Mouse (Mus musculus): Measurements from ENCODE around the gene Map3k9. TPM values are rescaled to one million over a fixed set of nuclear protein-coding genes. Genes with fewer than 3 reads are reported as not detected.

Map3k9 gene
- total RNA-seq, 2 experiments from 2014 or later, result 0.26 to 0.45 TPM

DNA sequence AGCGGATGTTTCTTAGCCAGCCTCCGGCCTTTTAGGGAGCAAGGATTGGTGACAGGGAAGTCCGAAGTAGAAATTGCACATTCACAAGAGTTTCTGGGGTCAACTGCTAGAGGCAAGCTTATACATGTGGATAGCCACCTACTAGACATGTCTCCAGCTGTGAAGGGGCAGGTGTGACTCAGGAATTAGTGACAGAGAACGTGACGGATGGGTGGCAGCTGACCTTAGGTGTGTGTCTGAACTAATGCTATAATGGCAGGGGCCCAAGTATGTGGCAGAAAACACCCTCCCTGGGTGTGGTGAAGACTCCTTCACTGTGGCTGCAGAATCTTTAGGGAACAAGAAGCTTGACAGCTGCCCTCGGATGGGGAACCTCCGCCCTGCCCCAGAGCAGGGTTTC lies 57.6 kb downstream of the Map3k9 start:
- intact Hi-C loops (cut with DNase I), result no loop called here
- DNase-seq, result no peak

DNA sequence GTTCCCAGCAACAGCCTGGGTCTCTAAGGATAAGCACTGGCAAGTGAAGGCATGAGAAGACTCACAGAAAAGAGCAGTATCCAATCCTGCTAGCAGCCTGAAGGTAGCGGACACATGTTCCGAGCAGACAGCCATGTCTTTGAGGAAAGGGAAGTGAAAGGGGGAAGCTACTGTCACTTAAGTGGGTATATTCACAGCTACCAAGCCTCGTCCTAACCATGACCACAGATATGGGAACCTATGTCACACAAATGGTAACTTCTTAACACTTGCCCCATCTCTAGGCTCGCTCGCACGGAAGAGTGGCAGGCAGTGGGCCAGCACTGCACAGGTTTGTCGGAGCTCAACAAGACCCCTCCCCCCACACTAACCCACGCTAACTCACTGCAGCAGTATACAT lies 61.3 kb downstream of the Map3k9 start:
- intact Hi-C loops (cut with DNase I), result no loop called here
- DNase-seq, result no peak

DNA sequence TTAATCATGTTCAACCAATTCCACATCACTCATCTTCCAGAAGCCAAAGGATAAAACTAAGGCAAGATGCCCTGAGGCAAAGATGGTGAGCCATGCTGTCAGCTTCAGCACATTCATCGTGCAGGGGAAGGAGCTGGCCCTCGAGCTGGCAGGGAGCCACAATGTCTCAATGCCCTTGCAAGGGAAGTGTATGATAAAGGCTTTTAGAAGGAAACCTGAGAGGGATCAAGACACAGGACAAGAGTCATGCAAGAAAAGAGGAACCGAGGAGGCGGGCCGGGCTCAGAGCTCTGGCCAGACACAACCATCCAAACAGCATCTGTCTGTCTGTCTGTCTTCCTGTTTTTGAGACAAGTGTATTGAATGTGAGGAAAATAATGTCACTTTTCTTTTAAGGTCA lies 61.8 kb downstream of the Map3k9 start:
- intact Hi-C loops (cut with DNase I), result no loop called here
- DNase-seq, result peak; percentile 12 to 31

DNA sequence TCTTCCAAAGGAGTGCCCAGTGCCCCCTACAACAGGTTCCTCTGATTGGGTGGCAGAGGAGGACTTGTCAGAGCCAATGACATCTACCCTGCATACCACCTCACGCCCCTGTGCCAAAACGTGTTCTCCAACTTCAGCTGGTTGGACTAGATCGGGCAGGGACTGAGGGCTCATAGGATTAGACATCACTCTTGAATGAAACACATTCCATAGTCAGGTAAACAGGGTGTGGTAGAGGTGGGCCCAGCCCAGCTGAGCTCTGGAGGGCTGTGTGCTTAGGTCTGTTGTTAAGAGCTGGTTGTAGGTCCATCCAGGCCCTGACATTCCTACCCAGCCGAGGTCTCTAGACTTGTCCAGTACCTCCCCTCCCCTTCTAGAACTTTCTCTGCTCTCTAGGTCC lies 68.4 kb downstream of the Map3k9 start:
- intact Hi-C loops (cut with DNase I), result no loop called here
- no peak for DNase-seq

DNA sequence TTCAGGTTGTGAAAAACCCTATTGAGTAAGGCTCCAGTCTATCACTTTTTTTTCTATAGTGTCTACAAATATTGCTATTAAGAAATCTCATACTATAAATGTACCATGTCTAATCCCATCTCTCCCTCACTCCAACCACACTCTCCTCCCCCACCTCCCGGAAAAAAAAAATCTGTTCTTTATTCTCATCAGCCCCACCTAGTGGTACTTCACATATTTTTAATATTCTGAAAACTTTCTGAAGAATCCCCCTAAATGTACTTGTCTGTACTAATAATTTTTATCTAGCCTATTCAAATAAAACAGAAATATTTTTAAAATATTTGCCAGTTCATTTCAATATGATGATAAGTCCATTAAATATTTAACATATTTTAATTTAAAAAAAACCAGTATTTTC lies 78.1 kb downstream of the Map3k9 start:
- DNase-seq, result peak in 1 of 2 experiments; percentile 22
- intact Hi-C loops (cut with DNase I), result loop anchor here (1.0 kb wide), 1 partner anchor 84 kb away; no protein-coding TSS in a partner anchor

DNA sequence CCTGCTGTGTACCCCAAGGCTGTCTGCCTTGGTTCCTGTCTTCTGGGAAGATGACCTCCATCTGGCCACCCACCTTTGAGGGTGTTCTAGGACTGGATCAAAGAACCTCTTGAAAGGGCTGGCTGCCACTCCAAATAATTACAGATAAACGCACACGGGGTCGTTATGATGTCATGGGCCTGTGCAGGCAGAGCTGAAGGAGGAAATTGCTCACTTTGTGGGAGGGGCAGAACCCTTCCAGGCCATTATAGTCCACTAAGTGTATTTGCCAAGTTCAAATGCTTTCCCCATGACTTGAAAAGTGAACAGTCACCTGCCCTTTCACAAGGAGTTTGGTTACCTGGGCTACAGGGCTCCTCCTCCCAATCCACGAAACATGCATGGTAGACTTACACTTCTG lies 83.0 kb downstream of the Map3k9 start:
- no peak for DNase-seq
- intact Hi-C loops (cut with DNase I), result no loop called here

DNA sequence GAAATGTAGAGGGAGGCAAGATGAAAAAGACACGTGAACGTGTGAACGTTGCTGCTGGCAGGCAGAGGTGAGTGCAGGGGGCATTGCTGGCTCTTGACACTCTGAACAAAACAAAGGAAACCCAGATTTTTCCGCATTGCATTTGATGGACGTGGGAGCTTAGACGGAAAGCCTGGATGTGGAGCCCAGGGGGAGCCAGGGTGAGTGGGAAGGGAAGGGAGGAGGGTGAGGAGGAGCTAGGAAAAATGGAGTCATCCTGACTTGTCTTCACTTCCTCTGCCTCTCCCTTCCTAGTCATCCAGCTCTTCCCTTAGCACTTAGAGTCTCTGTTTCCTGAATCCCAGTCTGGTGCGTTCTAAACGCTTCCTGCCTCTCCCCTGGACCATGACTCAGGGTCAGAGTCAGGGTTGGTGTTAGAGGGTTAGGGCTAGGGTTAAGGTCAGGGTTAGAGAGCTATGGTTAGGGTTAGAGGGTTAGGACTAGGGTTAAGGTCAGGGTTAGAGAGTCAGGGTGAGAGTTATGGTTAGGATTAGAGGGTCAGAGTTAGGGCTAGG lies 89.7 kb downstream of the Map3k9 start:
- DNase-seq, result peak; percentile 29 to 43

DNA sequence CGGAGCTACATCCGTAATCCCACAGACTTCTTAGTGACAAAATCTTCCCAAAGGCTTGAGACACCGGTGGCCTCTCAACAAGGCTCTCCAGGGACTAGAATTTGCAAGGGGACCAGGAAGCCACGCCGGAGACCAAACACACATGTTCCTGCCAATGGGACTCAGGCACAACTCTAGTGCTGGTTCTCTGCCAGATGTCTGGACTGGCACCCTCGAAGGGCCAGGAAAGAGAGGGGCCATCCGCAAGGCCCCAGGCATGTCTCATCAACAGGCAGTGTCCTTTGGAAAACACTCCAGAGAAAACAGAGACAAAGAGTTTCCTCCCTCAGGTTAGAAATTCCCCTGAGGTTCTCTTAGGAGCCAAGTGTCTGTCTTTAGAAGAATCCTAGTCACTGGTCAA lies 90.2 kb downstream of the Map3k9 start:
- peak; percentile 16 to 40 for DNase-seq

More for the DNA sequence above, 89.7 kb downstream of the Map3k9 start:
- intact Hi-C loops (cut with DNase I), result no loop called here

DNA sequence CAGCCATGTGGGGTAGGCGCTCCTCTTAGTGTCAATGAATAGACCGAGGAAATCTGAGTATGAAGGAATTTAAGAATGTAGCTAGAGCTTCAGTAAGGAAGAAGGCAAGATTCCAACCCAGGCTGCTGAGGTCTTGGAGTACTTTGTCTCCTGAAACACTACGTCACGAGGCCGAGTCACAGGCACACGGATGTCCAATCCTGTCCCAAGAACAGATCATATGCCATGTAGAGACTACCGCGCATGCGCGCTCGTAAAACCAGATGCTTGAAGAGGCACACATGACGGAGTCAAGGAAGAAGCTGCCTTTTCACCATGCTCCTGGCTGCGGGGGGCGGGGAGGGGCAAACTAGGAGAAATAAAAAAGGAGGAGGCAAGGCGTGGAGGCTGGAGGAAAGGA lies 90.9 kb downstream of the Map3k9 start:
- DNase-seq, result no peak
- intact Hi-C loops (cut with DNase I), result no loop called here

More for the DNA sequence above, 90.2 kb downstream of the Map3k9 start:
- intact Hi-C loops (cut with DNase I), result no loop called here

DNA sequence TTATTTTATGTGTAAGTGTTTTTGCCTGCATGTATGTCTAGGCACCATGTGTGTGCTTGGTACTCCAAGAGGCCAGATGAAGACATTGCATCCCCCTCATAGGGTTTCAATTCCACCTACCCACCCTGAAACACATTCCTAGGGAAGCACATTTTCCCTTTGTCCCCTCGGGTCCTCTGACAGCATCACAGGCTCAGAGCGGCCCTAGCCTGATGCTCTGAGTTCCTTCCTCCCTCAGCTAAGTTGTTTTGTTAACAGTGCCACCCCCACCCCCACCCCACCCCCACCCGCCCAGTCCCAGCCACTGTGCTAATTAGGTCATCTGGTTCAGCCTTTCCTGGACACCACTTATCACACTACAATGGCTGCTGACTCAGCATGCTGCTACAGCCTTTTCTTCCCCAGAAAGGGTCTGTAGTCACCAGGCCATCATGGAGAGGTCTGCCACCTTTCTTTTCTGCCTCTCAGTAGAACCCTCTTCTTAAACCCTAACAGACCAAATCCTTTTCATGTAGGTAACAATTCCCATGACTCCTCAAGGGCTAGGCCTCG lies 91.4 kb downstream of the Map3k9 start:
- intact Hi-C loops (cut with DNase I), result loop anchor here (5.0 kb wide), 1 partner anchor 57 kb away; the partner anchor contains the start of gene Ttc9
- DNase-seq, result peak in 1 of 2 experiments; percentile 19

DNA sequence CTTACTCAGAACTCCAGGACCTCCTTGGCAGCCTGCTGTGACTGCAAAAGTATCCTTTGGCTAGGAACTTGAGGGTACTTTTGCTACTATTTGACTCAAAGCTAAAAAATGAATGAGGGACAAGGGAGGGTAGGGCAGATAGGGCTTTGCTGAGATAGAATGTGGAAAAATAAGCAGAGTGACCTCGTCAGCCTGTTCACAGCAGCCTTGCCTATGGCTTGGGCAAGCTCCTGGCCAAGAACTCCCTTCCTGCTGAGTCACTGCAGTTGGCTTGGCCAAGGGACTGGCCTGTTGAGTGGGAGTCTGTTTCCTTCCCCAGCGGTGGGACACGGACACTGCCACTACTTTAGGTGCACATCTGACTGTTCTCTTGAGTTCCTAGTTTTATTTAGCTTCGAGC lies 92.4 kb downstream of the Map3k9 start:
- intact Hi-C loops (cut with DNase I), result loop anchor here (5.0 kb wide), 1 partner anchor 56 kb away; the partner anchor contains the start of gene Ttc9
- peak; percentile 48 to 54 for DNase-seq

DNA sequence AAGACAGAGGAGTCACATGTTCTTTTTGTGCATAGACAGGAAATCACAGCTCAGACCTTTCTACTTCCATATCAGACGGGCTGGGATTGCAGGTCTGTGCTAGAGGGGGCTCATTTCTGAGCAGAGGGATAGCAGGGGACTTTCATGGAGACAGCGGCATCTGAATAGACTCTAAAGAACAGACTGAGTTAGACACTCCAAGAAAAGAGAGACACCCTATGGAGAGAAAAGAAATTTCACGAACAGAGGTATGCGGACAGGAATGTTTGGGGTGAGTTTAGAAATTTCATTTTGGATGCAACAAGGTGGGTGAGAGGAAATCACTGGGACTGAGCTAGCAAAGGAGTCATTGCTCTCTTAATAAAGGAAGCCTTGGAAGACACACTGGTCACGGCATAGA lies 93.1 kb downstream of the Map3k9 start:
- DNase-seq, result no peak
- intact Hi-C loops (cut with DNase I), result loop anchor here (5.0 kb wide), 1 partner anchor 56 kb away; the partner anchor contains the start of gene Ttc9

DNA sequence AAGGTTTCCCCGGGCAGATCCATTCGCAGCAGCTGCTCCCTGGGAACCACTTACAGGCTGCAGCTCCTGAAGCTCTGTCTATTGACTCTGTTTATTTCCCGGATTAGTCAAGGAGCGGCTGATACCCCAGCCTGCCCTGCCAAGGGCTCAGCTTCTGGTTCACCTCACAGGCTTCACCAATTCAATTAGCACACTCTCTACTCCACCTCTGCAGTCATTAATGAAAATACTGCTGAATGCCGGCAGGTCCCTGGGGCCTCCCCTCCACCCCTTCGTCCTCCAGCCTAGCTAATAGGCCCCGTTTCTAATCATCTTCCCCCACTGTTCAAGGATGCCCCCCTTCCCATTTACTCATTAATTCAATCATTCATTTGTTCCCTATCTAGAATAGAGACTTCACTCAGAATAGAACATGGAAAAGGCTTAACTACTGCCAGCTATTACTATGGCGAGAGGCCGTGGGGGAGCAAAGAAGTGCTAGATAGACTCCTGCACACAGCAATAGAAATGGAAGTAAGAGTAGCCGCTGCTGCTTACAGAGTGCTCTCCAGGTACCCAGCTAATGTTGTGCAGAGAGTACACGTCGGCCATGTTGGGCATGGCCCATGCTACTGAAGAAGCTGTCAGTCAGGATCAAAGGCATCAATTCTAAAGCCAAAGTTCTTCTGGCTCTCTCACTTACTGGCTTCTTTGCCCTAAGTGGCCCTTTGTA lies 94.4 kb downstream of the Map3k9 start:
- intact Hi-C loops (cut with DNase I), result loop anchor here (5.0 kb wide), 1 partner anchor 54 kb away; the partner anchor contains the start of gene Ttc9
- DNase-seq, result no peak

DNA sequence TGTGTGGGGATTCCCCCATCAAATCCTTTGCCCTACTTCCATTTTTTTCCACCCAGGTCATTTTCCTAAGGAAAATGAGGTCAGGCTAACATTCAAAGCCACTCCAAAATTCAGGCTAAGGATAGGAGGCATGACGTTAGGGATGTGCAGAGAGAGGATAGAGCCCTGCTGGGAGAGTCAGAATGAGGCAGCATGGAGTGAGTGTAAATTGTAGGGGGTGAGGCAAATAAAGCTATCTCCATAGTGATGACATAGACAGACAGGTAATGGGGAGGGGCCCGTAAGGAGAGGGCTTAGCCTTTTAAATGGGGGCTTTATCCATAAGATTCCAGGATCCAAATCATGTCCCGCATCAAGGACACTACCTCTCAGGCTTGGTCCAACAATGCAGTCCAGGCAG lies 95.0 kb downstream of the Map3k9 start:
- intact Hi-C loops (cut with DNase I), result loop anchor here (5.0 kb wide), 1 partner anchor 54 kb away; the partner anchor contains the start of gene Ttc9

DNA sequence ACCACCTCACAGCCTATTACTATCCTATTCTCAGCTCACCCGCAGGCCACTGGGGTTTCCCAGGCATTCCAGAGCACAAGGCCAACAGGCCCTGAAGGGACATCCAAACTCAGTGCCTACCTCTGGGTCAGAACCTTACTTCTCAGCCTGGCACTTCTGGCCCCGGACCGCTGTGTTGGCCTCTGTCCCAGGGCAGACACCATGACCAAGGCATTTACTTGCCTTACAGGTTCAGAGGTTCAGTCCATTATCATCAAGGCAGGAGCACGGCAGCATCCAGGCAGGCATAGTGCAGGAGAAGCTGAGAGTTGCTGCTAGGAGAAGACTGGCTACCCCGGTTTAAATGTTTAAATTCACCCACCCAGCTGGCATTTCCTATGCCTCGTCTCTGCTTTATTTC lies 96.9 kb downstream of the Map3k9 start:
- intact Hi-C loops (cut with DNase I), result no loop called here
- DNase-seq, result no peak

More for the DNA sequence above, 95.0 kb downstream of the Map3k9 start:
- no peak for DNase-seq

DNA sequence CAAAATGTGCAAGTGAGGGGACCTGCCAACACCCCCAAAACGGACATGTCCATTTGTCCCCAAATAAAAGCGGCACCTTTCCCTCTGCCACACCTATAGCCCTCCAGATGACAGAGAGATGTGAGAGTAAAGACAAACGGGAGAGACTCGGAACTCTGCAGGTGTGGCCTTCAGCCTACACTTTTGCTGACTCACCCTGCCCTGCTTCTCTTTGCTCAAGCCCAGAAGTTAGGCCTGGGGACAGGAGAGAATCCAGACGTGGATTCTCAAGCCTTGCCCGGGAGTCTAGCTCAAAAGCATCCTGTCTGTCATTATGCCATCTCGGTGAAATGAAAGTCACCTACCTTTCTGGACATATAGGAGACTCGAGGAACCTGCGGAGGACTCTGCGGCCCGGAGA lies 97.6 kb downstream of the Map3k9 start:
- DNase-seq, result no peak

DNA sequence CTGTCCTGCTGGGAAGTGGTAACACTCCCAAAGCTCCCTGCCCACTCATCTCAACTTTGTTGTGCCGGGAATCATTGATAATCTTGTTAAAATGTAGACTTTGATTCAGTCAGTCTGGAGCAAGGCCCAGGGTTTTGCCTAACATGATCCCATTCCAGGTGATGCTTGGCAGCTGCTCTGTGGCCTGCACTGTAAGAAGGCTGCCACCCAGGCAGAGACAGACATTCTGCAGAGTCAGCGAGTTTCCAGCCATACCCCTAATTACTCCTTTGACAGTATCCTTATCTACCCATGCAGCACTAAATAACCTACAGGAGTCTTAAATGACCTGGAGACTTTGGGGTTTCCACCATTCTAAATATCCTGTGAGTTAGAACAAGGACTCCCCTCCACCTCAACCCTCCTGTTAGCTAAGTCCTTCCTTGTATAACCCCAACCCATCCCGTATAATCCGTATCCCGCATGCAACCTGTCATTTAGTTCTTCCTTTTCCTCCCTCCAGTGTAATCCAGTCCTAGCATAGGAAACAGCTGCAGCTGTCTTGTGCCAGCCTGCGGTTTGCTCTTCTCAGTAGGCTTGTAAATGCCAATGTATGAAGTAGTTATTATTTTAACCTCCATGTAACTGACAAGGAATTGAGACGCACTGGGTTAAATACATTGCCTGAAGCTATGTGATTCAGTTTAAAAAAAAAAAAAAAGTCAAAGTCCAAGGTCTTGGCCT lies 101.0 kb downstream of the Map3k9 start:
- intact Hi-C loops (cut with DNase I), result no loop called here
- DNase-seq, result no peak

More for the DNA sequence above, 97.6 kb downstream of the Map3k9 start:
- intact Hi-C loops (cut with DNase I), result no loop called here

DNA sequence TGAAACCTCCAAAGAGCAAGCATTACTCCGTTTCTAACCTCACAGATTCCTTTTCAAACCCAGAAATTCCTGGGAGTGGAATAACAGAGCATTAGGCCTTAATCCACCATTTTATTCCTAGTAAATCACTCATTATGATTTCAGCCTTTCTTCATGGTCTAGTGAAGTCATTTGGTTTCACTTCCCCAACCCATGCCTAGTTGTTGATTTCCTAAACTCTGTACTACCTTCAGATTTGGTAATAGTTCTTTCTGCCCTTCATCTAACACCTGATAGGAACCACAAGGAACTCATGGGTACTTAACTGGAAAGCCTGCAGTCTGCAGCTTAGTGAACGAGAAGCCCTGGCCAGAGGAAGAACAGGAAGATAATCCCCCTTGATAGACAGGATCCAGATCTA lies 105.4 kb downstream of the Map3k9 start:
- intact Hi-C loops (cut with DNase I), result no loop called here
- no peak for DNase-seq

Measured in heart, postnatal 10 days (tissue).